Mouse (Mus musculus) G1E-ER4 (cell line): ENCODE measurements at regions not wholly inside any gene's neighbourhood (a gene's known extent, or its start where the extent isn't known, plus 50 kb on each side); places are given as distances from the start of the nearest gene placed in this dataset.
A peak's percentile ranks its signal among the peaks of the same experiment; 100 is the strongest.

Source experiments
- GATA1 ChIP-seq: IDR thresholded peaks from one replicate; pipeline ENCODE4 v1.8.0; 2012; ENCODE audit warnings: low read length, inconsistent platforms

DNA sequence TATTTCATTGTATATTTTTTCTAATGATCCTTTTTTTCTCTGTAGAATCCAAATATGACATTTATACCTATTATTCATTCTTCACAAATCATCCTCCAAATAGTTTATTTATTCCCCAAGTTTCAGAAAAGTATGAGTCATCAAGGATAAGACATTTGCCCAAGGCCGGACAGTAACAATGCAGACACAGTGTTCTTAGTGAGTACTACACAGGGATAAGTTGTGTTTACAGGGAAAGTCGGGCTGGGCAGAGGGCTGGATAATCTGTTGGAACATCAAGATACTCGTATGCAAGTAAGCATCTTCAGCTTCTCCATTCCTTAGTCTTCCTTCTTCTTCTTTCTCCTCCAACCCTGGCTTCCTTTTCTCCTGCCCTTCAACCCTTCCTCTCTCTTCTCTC is 500.9 kb upstream of the Got2 start:
- no peak for TF ChIP-seq GATA1

DNA sequence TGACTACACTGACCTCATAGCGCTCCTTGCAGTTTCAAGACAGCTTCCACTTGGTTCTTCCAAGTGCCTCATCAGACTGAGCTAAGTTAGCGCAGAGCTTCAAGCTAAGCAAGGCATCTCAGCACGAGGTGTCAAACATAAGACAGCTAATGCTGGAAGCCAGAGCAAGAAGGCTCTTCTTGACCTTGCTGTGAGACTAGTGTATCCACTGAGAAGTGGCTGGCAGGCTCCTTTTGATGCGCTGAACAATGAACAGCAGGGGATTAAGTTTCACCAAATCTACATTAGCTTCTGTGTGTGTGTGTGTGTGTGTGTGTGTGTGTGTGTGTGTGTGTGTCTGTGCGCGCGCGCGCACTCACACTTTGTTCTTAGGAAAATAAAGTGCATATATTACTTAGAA is 482.2 kb upstream of the Got2 start:
- TF ChIP-seq GATA1: no peak

DNA sequence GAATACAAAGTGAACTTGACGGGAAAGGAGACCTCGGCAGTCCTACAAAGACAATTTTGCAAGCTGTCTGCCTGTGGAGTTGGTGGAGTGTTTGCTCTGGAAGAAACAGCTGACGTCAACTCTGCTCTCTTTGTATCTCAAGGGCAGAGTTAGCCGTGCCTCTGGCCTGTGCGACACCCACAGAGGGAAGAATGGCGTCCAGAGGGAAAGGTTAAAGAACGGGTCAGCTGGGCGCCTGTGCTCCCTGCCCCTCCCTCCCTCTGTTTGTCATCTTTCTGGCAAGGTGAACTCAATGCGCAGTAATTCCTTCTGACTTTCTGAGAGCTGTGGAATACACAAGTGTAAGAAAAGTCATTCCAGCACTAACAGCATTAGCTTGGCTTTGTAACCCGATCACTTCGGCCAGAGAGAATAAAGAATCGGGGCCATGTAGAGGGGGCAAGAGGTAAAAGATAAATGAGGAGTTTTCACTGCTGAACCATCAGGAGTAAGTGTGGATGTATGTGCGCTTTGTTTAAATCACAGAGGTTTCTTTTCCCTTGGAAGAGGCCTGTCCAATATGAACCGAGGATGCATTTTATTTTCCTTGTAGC is 474.6 kb upstream of the Got2 start:
- no peak for TF ChIP-seq GATA1

DNA sequence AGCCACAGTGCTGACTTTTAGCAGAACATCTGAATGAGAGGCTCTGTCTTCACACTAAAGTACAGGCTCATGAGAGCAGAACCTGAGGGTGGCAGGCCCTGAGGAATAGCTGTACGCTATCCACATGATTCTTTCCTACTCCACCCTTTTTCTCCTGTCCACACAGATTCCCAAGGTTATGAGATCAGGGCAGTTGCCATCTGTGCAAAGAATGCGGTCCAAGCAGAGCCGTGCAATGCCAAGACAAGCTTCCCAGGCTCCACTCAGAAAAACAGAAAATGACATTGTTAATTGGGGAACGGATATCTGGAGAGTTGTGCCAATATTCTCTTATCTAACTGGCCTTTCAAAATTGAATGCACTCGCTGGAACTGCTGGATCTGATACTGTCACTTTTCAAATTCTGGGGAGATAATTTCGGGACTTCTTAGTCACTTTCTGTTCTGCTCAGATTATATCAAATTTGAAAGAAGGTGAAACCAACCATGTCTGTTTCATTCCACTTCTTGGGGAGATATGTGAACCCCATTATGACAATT is 462.3 kb upstream of the Got2 start:
- no peak for TF ChIP-seq GATA1

DNA sequence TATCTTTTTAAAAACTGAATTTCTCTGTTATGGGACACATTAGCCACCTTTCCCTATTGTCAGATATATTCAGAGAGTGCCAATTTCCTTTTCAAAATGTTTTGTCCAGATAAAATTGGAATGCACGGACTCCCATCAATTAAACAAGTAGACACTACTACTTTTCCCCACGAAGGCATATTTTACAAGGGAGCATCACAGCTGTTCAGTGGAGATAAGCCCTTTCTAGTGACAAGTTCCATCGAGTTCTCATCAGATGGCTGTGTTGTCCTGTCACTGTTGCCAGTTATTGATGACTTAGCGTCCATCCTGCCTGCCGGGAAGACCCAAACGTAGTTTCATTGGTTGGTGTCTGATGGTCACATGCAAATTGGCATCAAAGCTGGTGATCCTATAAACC is 461.2 kb upstream of the Got2 start:
- peak; percentile 81 for TF ChIP-seq GATA1

DNA sequence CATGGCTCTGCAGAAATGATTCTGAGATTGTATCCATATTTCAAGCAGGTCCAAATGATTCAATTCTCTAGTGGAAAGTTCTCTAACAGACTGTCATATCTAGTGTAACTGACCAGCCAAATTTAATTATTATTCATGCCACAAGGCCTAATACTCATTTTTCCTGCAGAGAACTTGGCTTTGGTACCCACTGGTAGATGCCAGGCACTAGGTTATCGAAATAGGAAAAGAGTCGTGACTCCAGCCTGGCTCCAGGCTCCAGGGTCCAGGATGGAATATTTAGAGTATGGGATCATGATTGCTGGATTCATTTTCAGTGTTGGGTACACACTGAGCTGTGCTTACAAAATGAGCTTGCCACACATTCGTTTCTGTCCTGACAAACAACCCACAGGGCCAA is 452.4 kb upstream of the Got2 start:
- TF ChIP-seq GATA1: no peak

DNA sequence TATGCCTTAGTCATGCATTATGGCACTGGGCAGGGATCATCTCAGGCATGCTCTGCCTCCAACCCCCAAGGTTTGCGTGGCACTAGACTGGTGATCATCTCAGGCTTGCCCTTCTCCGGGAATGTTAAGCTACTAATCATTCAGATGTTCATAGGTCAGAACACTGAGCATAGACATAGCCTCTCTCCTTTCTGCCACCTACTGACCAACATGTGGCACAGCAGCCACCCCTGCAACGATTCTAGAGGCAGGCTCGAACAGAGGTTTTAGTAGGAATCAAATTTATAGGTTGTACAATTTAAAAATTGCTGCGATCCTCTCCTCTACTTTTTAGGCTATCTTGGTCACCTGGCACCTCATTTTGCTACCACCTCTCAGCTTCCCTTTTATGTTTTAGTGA is 430.0 kb upstream of the Got2 start:
- no peak for TF ChIP-seq GATA1

DNA sequence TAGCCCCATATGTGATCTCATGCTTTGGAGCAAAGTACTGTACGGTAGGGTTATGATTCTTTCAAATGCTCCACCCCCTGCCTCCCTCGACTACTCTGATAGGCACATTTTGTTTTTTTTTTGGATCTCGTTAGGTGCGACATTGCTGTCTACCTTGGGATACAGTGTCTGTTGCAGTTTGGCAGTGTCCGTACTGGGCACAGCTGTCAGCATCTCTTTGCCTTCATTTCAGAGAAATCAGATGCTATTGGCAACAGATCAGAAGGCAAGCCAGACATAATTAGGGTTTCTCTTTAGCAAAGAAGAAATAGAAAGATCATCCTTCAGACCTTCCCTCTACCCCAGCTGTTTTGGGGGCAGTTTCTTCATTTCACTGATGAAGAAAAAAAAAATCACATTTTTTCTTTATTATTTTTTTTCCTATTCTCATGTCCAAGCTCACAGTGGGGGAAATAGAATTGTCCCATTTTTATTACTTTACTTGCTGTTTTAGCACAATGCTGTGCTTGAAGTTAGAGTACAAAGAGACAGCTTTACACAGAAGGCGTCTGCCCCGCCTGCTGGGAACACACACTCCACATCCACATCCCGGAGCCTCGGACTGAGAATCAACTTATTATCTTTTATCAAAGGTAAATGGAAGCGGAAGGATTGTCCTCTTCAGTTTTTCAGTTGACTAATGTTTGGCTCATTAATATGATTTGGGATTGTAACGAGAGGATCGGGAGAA is 420.8 kb upstream of the Got2 start:
- no peak for TF ChIP-seq GATA1

DNA sequence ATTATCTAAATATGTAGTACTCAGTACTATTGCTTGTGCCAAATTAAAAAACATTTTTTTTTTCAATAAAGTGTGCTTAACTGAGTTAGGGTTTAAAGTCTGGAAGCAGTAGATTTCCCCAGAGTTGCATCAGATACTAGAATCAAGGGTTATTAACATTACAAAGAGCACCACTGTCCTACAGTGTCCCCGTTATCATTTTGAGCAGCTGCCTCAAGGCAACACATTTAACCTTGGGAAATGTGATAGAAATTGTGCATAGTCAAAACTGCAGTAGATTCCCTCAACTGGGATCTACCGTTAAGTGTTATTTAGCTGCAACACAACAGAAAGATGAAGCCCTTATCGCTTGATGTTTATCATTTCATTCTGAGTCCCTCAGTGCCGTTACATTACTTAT is 408.3 kb upstream of the Got2 start:
- TF ChIP-seq GATA1: peak; percentile 35

DNA sequence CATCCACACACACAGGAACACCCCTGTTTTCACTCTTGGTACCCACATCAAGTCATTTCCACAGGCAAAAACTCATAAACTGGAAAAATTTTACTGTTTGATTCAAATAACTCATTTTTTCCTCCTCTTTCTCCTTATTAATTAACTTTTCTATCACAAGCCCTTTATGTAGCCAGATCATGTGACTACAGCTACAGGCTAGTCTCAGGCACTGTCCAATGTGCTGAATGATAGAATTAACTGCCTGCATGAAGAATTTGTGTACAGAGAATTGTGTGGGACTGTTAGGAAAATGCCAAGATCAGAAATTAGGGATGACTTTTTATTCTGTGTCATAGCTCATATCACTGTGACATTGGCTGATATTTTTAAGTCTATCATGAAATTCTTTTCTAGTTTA is 402.4 kb upstream of the Got2 start:
- TF ChIP-seq GATA1: no peak

DNA sequence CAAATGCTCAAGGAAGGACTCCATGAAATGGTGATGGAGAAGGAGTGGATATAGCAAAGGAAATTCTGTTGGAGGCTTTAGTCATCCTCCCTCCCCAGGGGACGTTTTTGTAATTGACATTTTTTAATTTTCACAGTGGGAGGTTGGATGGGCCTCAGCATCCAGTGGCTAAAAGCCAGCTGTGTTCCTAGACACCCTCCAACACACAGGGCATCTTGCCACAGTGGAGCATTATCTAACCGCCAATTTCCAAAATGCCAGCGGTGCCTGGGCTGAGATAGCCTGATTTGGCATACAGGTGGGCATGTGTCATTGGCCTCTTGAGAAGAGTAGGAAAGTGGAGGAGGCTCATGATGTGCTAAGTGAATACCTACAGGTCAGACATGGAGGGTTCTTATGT is 401.2 kb upstream of the Got2 start:
- no peak for TF ChIP-seq GATA1

DNA sequence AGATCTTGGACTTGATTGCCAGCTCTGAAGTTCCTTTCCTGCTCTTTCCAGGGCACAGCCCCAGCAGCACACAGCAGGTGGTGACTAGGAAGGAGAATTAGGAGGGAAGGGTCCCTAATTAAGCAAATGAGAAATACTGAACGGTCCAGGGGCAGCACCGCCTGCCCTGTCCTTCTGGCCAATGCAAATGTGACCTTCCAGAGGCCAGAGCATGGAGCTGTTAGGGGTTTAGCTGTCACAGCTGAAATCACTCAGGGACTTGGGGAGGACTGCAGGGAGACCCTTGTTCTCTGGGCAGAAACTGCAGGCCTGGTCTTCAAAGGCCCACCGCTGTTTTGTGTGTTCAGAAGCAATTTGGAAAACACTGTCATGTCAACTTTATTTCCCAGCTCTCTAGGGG is 400.2 kb upstream of the Got2 start:
- TF ChIP-seq GATA1: no peak

DNA sequence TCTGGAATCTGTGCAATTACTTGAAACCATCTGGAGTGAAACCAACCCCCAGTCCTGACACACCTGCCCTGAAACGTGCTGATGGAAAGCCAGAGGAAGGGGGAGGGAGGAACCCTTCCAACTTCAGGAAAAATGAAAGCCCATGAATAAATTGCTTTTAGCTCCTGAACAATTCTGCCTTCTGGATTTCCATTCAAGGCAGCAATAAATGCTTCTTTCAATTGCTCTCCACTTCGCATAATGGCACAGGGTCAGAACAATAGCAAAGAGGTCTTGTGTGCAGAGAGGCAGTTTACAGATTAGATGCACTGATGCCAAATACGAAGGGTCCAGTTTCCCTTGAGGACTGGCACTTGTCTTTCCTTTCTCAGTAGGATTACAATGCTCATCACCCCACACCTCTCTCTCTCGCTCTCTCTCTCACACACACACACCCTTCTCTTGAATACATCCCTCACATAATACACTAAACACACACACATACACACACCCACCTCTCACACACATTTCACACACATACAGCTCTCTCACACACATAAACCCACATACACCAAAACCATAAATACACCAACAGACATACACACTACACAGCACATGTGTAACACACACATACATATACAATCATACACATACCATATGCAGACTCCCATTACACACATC is 389.3 kb upstream of the Got2 start:
- TF ChIP-seq GATA1: no peak

DNA sequence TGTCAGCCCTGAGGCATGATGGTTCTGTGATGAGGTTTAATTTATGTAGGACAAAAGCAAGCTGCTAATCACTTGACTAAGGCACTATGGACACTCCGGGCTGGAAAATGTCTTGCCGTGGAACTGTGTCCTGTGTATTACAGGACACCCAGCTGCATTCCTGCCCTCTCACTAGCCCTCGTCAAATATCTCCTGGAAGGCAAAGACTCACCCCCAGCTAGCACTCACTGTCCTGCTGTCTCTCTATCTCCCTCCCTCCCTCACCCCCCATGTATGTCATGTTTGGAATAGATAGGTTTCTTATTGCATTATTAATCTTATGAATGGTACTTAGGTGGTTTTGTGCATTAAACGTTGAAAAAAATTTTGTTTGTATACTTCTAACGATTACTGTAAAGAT is 388.7 kb upstream of the Got2 start:
- no peak for TF ChIP-seq GATA1

DNA sequence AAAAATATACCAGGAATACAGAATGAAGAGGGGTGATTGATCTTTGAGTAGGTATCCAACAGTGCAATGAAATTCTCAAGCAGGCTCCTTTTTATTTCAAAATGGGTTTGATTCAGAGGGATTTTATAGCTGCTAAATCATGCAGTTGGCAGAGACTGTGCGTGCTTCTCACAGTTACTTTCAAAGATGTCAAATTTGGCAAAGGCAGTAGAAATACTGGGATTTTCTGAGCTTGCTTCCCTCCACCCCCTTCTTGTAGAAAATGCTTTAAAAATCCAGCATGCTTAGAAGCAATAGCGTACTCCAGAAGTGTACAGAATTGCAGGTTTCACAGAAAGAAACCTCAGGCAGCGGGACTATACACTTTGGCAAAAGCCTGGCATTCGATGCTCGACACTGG is 367.9 kb upstream of the Got2 start:
- no peak for TF ChIP-seq GATA1

DNA sequence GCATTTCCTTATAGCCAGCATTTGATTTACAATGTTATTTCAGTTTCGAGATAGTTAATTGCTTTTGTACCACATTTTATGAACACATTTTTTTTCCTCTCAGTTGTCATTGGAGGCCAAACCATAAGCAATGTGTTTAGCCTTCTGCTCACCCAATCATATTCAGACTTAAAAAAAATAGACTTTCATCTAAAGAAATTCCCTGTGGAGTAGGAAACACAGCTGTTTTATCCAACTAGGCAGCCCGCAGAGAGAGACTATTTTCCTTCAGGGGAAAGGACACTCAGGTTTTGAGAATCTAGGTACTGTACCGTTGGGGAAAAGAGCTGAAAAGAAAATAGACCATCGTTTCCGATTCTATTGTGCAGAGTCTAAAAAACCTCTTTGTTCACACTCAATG is 367.5 kb upstream of the Got2 start:
- no peak for TF ChIP-seq GATA1

DNA sequence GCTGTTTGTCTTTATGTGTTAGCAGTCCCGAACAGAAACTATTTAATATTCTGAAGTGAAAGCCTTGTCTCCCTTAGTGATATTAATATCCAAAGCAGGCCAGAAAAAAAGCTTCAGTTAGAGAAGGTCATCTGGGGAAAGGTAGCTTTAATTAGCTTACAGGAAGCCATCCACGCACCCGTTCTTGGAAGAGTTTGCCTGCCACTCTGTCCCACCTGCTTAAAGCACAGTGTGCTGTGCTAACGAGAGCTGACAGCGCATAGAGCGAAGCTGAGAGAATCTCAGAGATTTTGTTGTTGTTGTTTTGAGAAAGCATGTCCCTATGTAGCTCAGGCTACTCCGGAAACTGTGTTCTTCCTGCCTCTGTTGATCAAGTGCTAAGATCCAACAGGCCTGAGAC is 357.7 kb upstream of the Got2 start:
- no peak for TF ChIP-seq GATA1
